Mouse (Mus musculus) gastrocnemius, postnatal 14 days (tissue): ENCODE measurements around the gene Tmem210. TPM values are rescaled to one million over a fixed set of nuclear protein-coding genes. Genes with fewer than 3 reads are reported as not detected.
"Not testable (repeated sequence)": the region's sequence is repeated elsewhere in the genome, so short reads cannot be mapped to it uniquely, and the experiment has no call there.

Source experiments
- DNase-seq: peaks from one replicate; pipeline ENCODE4 v3.0.0; 2021; ENCODE audit warnings: mixed read lengths
- intact Hi-C: fragments of 180-260 bp; cut with DNase I; formaldehyde crosslinking; loops from one replicate; pipeline ENCODE4 v1.15.1; 2025; ENCODE audit warnings: low total_unique reads
- long read RNA-seq, 2 experiments: library from polyadenylated mRNA; stranded (forward); transcript quantifications; one replicate each; pipeline ENCODE4 v2.0.0; 2021
- total RNA-seq, 2 experiments: library from RNA; stranded (reverse); gene quantifications; 2 replicates each; pipeline ENCODE4 v1.2.3; 2021

Gene Tmem210
- not detected for total RNA-seq
- long read RNA-seq, experiment 1: 0 reads
- long read RNA-seq, experiment 2: 0 reads

GRCm38 (mm10) chr2:25287927-25288649, at the start of gene Tmem210:
Gene Tmem210 (plus strand): TSS chr2:25288145.
- intact Hi-C loops: no loop called here
- DNase-seq: no peak

- no peak for DNase-seq
- intact Hi-C loops: loop anchor here (10.0 kb wide), 1 partner anchor 45 kb away; the partner anchor contains the start of gene Tor4a
Measured at GRCm38 (mm10) chr2:25239766-25240165, 48.2 kb upstream of the Tmem210 start.

GRCm38 (mm10) chr2:25240310-25240709, 47.6 kb upstream of the Tmem210 start:
- intact Hi-C loops: loop anchor here (10.0 kb wide), 1 partner anchor 46 kb away; the partner anchor contains the start of gene Tor4a
- no peak for DNase-seq

- peak; percentile 71 for DNase-seq
- intact Hi-C loops: loop anchor here (10.0 kb wide), 1 partner anchor 46 kb away; the partner anchor contains the start of gene Tor4a
Measured at GRCm38 (mm10) chr2:25240723-25241437, 47.1 kb upstream of the Tmem210 start.

GRCm38 (mm10) chr2:25241438-25241775, 46.5 kb upstream of the Tmem210 start:
- DNase-seq: no peak

GRCm38 (mm10) chr2:25242101-25242506, 45.8 kb upstream of the Tmem210 start, which contains the start of the genes Rnf208 and Cysrt1:
Gene Rnf208 (plus strand): TSS chr2:25242255.
Gene Cysrt1 (minus strand): TSS chr2:25242452.
- DNase-seq: no peak
- intact Hi-C loops: loop anchor here (10.0 kb wide), 1 partner anchor 47 kb away; the partner anchor contains the start of gene Tor4a

More at GRCm38 (mm10) chr2:25241438-25241775, 46.5 kb upstream of the Tmem210 start:
- intact Hi-C loops: loop anchor here (10.0 kb wide), 1 partner anchor 47 kb away; the partner anchor contains the start of gene Tor4a

GRCm38 (mm10) chr2:25243342-25243741, 44.6 kb upstream of the Tmem210 start:
- DNase-seq: no peak
- intact Hi-C loops: loop anchor here (10.0 kb wide), 1 partner anchor 49 kb away; the partner anchor contains the start of gene Tor4a

- intact Hi-C loops: loop anchor here (10.0 kb wide), 1 partner anchor 49 kb away; the partner anchor contains the start of gene Tor4a
- DNase-seq: no peak
Measured at GRCm38 (mm10) chr2:25244144-25244543, 43.8 kb upstream of the Tmem210 start.

- intact Hi-C loops: loop anchor here (10.0 kb wide), 1 partner anchor 52 kb away; the partner anchor contains the start of gene Tor4a
- no peak for DNase-seq
Measured at GRCm38 (mm10) chr2:25246183-25247072, 41.5 kb upstream of the Tmem210 start, which contains the start of gene AL732309.1. Gene AL732309.1 (minus strand): TSS chr2:25246863.

GRCm38 (mm10) chr2:25252331-25252730, 35.6 kb upstream of the Tmem210 start:
- no peak for DNase-seq
- intact Hi-C loops: no loop called here

- peak; percentile 87 for DNase-seq
- intact Hi-C loops: no loop called here
Measured at GRCm38 (mm10) chr2:25255284-25255779, 32.6 kb upstream of the Tmem210 start, which contains the start of gene Tmem203. Gene Tmem203 (plus strand): TSS chr2:25255439.

- not testable (repeated sequence) for DNase-seq
Measured at GRCm38 (mm10) chr2:25256443-25257109, 31.4 kb upstream of the Tmem210 start.

GRCm38 (mm10) chr2:25257250-25257649, 30.7 kb upstream of the Tmem210 start:
- intact Hi-C loops, DNase-seq: not testable (repeated sequence)

More at GRCm38 (mm10) chr2:25256443-25257109, 31.4 kb upstream of the Tmem210 start:
- intact Hi-C loops: not testable (repeated sequence)

- DNase-seq: no peak
Measured at GRCm38 (mm10) chr2:25258887-25259286, 29.1 kb upstream of the Tmem210 start.

GRCm38 (mm10) chr2:25261870-25262269, 26.1 kb upstream of the Tmem210 start:
- intact Hi-C loops: no loop called here
- no peak for DNase-seq

More at GRCm38 (mm10) chr2:25258887-25259286, 29.1 kb upstream of the Tmem210 start:
- intact Hi-C loops: no loop called here

- peak; percentile 93 for DNase-seq
- intact Hi-C loops: no loop called here
Measured at GRCm38 (mm10) chr2:25262291-25262767, 25.6 kb upstream of the Tmem210 start, which contains the start of gene Tprn. Gene Tprn (plus strand): TSS chr2:25262618.

GRCm38 (mm10) chr2:25262795-25263622, 24.9 kb upstream of the Tmem210 start:
- DNase-seq: peak; percentile 37
- intact Hi-C loops: no loop called here
